In the genomic region with DNA sequence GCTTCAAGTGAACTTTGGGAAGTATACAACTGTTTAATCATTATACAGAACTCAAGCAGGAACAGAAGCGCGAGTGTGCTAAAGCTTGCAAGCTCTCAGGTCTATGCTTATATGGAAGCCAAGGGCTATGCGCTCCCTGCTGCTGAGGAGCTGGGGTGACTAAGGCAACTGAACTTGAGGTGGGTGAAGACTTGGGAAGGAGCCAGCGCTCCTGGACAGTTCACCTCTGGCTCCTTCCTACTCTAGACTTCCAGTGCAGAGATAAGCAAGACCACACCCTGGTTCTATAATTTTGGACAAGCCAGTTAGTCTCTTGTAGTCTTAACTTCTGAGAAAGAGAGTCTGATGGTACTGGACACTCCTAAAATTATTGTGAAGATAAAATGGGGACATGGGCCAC, we compare ENCODE assay signal across 13 mouse cellular contexts.
"Had no signal": no experiment of that assay in that cellular context is flagged by ENCODE, and none has a peak within 500 bp of the region (broad histone marks: within the 10 kb centered on the region; RNA-seq: fewer than 3 reads in every experiment).

No protein-coding gene starts in this region.

- H3K4me3 ChIP-seq: left cerebral cortex, adult 2 months; limb, embryonic 10.5 days; midbrain, embryonic 10.5 days; midbrain, embryonic 15.5 days; neural tube, embryonic 13.5 days had no signal

- H3K4me2 ChIP-seq: lung, embryonic 14.5 days; midbrain, embryonic 15.5 days; neural tube, embryonic 13.5 days had no signal

- DNase-seq: kidney, adult 11 months; kidney, postnatal 14 days; lung, embryonic 14.5 days; lung, postnatal 10 days; lung, postnatal 4 days; right cerebral cortex, adult 18-20 months; thymus, postnatal 14 days had no signal

- H3K9me3 ChIP-seq: limb, embryonic 10.5 days; midbrain, embryonic 10.5 days; midbrain, embryonic 15.5 days; neural tube, embryonic 13.5 days had no signal

- H3K36me3 ChIP-seq: limb, embryonic 10.5 days; midbrain, embryonic 10.5 days; midbrain, embryonic 15.5 days; neural tube, embryonic 13.5 days had no signal

- H3K9ac ChIP-seq: lung, embryonic 14.5 days; midbrain, embryonic 15.5 days; neural tube, embryonic 13.5 days had no signal

- H3K27me3 ChIP-seq: midbrain, embryonic 15.5 days; neural tube, embryonic 13.5 days had no signal

- H3K4me1 ChIP-seq: midbrain, embryonic 15.5 days; neural tube, embryonic 13.5 days had no signal

- ATAC-seq: midbrain, embryonic 15.5 days had no signal

- H3K27ac ChIP-seq: left cerebral cortex, adult 2 months; limb, embryonic 10.5 days; midbrain, embryonic 10.5 days; midbrain, embryonic 15.5 days; neural tube, embryonic 13.5 days; stomach, postnatal 0 days had no signal
